Mouse (Mus musculus) megakaryocyte, adult 5-6 weeks (primary cell): ENCODE data around the gene Atcay. TPM values are rescaled to one million over a fixed set of nuclear protein-coding genes. Genes with fewer than 3 reads are reported as not detected.
A peak's percentile ranks its signal among the peaks of the same experiment; 100 is the strongest.
"Not testable (repeated sequence)": the region's sequence is repeated elsewhere in the genome, so short reads cannot be mapped to it uniquely, and the experiment has no call there.

Source experiments
- ATAC-seq: 2 replicates; pipeline ENCODE4 v1.8.0; 2016; ENCODE audit warnings: mild to moderate bottlenecking, inconsistent platforms; ENCODE audit not compliant: poor library complexity, severe bottlenecking
- total RNA-seq, 2 experiments: library from RNA; stranded (forward) in 1 of 2; stranded (reverse) in 1 of 2; fragments of 153-499, 151-499 nt in 1 of 2; fragments of 221-1000, 200-1000 nt in 1 of 2; gene quantifications; 2 replicates each; pipeline versions ENCODE4 v1.2.3 to v1.2.4; 2015 to 2017

Gene Atcay
- total RNA-seq, 2 experiments from 2014 or later, result not detected

DNA sequence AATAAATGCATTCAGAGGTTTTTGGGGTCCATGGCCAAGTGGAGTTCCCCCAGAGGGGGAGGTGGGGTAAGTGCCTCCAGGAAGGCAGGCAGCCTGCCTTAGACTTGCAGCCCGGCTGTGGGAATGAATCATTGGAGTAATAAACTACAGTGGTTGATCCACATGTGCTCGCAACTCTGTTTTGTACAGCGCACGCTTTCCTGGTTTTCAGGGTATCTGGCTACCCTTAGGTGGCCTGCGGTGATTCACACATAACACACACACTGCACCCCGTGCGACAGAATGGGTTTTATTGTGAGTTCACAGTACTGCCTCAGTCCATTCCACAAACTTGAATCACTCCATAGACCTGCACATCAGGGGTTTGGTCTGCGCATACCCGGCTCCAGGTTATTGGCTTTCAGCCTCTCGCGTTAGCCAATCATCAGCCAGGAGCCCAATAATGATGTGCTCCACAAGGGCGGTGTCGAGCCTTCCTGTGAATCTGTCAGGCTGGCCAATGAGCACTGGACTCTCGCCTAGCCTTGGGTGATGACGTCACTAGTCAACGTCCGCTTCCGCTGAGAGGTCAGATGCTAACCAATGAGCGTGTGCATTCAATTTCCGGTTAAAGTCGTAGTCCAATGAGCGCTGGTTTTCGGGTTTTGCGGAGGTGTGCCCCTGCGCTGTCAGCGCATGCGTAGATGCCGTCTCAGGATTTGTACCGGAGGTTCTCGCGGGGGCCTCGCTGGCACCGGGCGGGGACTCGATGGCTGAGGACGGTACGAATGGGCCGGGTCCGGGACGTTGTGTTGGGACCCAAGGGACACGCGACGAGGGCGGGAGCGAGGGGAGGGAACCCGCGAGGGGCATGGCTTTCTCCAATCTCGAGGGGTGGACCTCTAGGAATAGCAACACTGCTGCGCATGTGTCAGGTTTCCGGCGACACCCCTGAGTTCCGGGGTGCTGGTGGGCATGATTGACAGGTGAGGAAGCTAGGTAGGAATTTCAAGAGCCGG is 48.0 kb downstream of the Atcay start, which contains the start of gene Dapk3:
TSS of gene Dapk3 (plus strand) at position 670 of the 998 bp plus-strand sequence.
- peak; percentile 94 for ATAC-seq

DNA sequence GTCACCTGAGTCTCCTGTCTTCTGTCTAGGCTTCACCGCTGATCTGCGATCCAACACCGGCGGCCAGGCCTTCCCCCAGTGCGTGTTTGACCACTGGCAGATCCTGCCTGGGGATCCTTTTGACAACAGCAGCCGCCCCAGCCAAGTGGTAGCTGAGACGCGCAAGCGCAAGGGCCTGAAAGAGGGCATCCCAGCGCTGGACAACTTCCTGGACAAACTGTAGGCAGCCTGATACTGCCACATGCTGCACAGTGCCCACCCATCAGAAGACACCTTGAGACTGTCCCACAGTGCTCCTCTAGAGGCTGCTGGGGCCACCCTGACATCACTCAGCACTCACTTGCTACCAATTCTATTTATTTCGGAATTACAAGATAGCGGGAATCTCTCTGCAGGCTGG is 48.8 kb downstream of the Atcay start:
- not testable (repeated sequence) for ATAC-seq

DNA sequence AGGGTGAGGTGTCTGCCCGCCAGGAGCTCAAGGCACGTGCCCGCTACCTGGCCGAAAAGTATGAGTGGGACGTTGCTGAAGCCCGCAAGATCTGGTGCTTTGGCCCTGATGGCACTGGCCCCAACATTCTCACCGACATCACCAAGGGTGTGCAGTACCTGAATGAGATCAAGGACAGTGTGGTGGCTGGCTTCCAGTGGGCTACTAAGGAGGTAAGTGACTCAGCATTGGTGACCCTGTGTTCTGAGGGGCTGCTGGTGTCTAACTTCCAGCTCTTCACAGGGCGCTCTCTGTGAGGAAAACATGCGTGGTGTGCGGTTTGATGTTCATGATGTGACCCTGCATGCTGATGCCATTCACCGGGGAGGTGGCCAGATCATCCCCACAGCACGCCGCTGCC is 49.7 kb downstream of the Atcay start:
- ATAC-seq, result no peak

DNA sequence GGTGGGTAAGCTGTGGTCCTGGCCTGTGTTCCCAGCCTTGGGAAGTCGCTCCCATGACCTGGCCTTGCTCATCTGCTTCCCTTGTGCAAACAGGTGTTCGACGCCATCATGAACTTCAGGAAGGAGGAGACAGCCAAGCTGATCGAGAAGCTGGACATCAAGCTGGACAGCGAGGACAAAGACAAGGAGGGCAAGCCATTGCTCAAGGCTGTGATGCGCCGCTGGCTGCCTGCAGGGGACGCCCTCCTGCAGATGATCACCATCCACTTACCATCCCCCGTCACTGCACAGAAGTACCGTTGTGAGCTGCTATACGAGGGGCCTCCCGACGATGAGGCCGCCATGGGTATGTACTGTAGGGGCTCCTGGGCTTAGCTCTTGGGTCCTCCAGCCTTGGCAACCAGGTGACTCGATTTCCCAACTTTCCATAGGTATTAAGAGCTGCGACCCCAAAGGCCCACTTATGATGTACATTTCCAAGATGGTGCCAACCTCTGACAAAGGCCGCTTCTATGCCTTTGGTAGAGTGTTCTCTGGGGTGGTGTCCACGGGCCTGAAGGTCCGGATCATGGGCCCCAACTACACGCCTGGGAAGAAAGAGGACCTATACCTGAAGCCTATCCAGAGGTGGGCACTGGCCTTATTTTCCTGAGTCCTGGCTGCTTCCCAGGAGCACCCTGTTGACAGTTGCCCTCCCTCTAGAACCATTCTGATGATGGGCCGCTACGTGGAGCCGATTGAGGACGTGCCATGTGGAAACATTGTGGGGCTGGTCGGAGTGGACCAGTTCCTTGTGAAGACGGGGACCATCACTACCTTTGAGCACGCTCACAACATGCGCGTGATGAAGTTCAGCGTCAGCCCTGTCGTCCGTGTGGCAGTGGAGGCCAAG is 50.9 kb downstream of the Atcay start:
- no peak for ATAC-seq

DNA sequence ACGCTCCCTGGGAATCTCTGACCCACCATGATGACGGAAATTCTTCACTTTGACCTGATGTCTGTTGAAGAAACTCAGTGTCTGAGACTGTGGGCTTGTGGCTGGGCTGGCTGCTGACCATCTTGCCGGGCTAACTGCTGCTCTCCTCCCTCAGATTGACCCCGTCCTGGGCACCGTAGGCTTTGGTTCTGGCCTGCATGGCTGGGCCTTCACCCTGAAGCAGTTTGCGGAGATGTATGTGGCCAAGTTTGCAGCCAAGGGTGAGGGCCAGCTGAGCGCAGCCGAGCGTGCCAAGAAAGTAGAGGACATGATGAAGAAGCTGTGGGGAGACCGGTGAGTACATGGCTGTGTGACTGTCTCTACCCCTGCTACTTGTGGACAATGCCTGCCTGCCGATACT is 51.7 kb downstream of the Atcay start:
- no peak for ATAC-seq

DNA sequence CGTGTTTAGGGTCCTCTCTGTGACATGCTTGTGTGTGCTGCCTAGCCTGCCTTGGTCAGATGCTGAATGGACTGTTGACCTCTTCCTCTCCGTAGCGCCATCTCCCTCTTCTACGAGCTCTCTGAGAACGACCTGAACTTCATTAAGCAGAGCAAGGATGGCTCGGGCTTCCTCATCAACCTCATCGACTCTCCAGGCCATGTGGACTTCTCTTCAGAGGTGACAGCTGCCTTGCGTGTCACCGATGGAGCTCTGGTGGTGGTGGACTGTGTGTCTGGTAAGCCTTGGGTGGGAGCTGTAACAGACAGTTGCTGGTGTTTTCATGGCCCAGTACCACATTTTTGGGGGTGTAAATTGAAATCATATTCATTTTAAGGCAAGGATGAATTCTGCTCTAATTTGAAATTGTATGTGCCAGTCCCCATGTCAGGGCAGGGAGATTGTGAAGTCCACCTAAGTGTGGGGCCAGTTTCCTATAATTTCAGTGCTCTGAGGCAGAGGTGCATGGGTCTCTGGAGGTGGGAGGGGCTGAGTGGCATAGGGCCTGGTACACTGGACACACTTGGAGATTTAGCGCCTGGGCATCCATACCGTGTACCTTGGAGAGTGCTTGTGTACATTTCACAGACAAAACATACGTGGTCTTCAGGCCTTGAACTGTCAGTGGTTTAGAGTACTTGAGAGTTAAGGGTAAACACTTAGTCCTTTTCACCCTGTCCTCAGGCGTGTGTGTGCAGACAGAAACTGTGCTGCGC is 52.5 kb downstream of the Atcay start:
- no peak for ATAC-seq

DNA sequence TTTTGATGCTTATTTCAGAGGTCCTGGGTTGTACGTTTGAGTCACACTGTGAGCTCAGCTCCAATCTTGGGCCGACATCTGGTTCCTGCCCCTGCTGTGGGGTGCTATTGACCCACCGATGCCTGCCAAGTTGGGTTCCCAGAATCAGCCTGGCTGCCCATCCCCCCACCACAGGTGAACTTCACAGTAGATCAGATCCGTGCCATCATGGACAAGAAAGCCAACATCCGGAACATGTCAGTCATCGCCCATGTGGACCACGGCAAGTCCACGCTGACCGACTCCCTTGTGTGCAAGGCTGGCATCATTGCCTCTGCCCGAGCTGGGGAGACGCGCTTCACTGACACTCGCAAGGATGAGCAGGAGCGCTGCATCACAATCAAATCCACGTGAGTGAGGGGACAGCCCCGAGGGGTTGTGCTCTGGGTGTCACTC is 53.1 kb downstream of the Atcay start:
- ATAC-seq, result no peak

DNA sequence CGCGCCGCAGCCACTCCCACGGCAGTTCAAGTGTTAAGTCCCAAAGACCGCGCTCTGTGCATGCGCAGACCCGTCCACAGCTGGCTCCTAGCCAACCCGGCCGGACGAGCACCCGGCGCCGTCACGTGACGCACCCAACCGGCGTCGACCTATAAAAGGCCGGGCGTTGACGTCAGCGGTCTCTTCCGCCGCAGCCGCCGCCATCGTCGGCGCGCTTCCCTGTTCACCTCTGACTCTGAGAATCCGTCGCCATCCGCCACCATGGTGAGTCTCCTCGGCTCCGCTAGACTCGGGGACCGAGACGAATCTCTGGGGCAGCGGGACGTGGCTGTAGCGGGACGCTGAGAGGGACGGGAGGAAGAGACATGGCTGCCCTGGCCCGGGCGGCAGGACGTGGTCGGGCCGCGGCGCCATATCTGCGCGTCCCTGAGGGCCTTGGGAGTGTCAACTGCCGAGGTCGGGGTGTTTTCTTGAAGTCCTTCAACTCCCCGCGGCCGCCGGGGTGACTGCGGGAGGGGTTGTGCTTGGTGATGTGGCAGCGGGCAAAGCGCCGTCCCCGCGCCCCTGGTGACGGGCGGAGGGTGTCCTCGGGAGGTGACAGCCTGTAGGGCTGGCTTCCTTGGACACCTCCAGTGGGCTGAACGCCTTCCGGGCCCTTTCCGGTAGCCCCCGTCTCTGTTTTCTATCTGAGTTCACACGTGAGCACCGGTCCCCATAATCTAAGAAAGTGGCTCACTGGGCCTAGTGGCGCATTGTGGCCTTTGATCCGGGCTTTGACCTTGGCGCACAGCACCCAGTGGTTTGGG is 54.0 kb downstream of the Atcay start, which contains the start of gene Eef2:
TSS of gene Eef2 (plus strand) at position 166 of the 806 bp plus-strand sequence.
- peak; percentile 68 for ATAC-seq

DNA sequence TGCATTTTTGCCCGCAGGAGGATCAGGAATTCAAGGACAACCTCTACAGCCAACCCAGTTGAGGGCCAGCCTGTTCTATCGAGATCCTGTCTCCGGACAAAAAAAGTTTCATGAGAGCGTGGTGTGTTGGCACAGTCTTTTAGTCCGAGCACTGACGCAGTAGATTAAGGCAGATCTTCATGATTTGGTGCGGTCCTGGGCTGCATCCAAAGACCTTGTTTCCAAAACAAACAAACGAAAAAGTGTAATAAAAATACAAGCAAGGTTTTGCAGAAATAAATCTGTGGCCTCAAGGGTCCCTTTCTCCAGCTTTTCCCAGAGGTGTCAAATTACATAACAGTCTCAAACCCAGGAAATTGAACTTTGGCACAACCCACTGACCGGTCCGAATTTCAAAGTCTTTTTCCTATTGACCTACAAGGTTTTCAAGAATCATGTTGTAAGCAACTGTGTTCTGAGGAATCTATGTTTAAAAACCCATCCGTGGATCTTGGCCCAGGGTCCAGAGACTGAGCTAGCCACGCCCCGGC is 54.6 kb downstream of the Atcay start:
- no peak for ATAC-seq

DNA sequence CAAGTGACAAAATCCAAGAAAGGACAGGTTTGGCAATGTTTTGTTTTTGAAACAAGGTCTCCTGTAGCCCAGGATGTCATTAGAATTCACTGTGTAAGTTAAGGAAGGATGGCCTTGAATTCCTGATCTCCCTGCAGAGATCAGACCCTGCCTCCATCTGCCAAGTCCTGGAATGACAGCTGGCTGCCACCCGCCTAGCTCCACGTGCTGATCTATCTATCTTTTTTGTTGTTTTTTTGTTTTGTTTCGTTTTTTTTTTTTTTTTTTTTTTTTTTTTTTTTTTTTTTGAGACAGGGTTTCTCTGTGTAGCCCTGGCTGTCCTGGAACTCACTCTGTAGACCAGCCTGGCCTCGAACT is 55.3 kb downstream of the Atcay start:
- not testable (repeated sequence) for ATAC-seq

DNA sequence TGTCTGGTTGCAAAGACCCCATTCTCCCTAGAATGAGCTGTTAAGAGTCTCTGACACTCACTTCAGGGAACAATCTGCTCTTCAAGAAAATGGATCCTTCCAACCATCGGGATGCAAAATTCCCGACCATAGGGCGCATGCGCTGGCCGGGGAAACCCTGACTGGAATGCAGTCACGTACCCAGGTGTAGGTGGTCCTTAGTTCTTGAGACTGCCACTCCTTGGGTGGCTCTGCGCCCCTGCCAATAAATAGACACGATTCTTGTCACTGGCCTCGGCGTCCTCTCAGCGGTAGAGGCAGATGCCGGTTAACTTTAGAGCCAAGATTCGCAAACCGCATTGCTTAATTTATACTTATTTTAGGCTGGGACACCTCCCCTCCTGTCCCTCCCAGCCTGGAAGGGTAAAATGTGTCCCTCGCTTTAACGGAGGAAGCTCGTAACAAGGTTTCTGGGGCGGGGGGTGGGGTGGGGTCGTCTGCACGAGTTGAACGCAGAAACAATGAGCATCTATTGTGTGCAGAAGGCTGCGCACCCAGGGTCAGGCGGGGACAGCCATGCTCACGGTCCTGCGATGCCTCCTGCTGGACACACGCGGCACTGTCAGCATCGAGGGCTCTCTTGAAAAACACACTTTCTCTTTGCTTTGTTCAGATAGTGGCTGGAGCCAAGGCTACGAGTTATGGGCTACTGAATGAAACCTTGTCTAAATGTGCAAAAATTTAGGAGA is 55.9 kb downstream of the Atcay start:
- ATAC-seq, result peak; percentile 71

DNA sequence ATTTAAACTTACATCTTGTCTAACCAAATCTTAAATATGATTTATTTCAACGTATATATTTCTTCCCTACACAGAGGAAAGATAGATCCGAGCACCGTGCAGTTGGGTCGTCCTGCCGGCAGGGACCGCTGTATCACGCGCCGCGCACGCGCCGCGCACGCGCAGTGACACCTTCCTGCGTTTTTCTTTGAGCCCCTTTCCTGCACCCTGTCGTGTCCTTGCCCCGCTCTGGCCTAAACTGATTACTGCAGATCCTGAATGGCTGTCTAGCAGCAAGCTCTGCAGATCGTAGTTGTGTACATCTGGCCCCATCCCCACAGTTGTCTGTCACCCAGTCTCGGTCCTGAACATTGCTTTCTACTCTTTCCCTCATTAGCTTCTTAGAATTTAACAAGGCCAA is 57.5 kb downstream of the Atcay start:
- ATAC-seq, result peak; percentile 42

DNA sequence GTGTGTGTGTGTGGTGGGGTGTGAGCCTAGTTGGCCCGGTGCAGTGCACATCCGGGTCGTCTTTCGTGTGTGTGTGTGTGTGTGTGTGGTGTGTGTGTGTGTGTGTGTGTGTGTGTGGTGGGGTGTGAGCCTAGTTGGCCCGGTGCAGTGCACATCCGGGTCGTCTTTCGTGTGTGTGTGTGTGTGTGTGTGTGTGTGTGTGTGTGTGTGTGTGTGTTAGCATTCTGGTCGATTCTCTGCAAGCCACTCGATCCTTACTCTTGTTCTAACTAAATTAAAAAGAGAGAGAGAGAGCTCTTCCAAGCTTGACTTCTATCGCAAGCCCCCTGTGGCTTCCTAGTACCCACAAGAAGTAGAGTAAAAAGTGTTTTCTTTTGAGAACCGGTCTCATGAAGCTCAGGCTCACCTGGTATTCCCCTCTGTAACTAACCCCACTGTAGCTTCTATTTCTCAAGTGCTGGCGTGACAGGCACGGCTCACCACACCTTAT is 61.2 kb downstream of the Atcay start:
- ATAC-seq, result peak; percentile 17

DNA sequence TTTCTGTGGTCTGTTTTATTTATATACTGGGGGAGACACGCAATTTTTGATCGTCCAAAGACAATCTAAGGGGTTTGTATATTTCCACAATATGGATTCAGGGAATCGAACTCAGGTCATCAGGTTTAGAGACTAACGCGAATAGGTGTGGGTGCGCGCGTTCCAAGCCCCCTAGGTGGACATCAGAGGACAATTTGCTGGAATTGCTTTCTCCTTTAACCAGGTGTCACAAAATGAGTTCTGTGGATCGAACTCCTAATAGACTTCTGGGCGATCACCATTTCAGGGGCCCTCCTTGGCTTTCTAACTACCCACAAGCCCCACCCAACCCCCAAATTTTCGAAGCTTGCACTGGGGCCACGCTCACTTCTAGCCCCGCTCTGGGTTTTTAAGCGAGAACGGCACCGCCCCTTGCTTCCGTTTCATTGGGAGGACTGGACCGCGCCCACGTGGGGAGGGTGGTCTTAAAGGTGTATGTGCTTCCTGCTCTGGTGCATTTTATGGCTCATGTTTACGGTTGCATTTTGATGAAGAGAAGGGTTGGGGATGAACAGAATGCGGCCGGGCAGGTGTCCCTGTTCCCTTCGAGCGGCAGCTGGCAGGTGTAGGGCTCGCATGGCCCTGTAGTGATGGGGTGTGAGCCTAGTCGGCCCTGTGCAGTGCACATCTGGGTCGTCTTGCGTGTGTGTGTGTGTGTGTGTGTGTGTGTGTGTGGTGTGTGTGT is 62.0 kb downstream of the Atcay start:
- ATAC-seq, result peak; percentile 45

DNA sequence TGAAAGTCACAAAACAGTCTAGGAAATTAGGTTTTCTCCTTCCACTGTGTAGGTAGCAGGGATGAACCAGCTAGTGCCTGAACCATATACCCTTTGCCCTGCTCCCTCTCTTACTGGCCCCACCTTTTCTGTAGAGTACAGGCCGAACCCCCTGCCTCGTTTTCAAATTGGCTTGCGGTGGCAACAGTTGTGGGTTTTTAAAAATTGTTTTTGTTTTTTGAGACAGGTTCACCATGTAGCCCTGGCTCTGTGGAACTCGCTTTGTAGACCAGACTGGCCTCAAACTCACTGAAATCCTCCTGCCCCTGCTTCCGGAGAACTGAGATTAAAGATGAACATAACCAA is 62.6 kb downstream of the Atcay start:
- ATAC-seq, result peak; percentile 12

DNA sequence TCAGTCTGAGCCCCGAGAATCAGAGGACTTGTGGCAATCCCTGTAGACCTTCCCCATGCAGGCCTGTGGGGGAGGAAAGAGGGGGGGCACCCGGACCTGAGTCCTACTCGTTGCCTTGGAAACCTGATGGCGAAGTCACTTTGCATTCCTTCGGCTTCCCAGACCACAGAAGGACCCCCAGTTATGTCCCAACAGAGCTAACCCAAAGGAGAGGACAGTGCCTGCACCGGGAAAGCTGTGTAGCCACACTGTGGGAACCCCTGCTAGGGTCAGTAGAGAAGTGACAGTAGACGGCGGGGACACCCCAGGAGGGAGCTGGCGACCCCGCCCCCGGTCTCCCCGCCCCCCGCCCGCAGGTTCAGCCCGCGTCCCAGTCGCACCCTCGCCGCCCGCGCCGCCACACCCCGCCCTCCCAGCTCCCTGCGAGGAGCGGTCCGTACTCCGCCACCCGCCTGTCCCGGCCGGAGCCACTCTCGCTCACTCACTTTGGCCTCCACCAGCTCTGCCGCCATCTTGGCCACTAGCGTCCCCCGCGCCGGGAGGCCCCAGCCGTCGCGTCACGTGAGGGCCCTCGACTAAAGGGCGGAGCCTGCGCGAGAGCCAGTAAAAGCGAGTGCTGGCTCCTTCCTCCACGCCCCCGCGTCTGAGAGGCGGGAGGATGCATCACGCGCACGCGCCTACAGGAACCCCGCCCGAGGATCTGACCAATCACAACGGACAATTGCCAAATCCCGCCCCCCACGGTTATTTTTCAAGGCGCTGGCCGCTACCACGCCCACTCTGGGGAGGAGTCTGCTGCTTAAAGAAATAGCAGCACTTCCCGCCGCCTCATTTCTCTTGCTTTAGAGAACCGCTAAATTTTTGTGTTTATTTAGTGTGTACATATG is 63.2 kb downstream of the Atcay start, which contains the start of gene Pias4:
TSS of gene Pias4 (minus strand) at position 724 of the 887 bp plus-strand sequence.
- peak; percentile 96 for ATAC-seq

DNA sequence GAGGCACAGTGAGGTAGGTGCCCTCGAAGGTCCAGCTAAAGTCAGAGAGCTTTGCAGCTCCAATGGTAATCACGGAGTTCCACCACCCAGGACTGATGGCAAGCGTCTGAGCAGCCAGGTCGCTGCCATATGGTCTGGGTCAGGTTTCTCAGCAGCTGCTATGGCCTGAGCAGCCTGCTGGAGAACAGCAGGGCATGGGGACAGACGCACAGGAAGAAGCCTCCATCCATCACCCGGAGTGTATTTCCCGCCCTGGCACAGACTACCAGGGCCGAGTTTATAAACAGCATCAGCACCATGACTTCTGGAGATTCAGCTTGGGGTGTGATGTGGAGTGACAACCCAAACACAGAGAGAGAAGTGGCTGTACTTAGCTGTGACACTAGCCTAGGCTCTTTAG is 65.5 kb downstream of the Atcay start:
- no peak for ATAC-seq
